Comparison of ENCODE assay signal across 8 mouse cellular contexts in genomic region chr19:37337752-37338151, GRCm38 (mm10). TPM values are rescaled to one million over a fixed set of nuclear protein-coding genes. Genes with fewer than 3 reads are reported as not detected.
DNase-seq lines count a peak whose midpoint lies in the region; ATAC-seq and TF ChIP-seq lines count a peak whose summit lies in the region.

Ide (minus strand) TSS chr19:37337852.

- no peak within 1 kb of the TSS for H3K9ac ChIP-seq in hindbrain, postnatal 0 days (replicated peaks; ENCODE audit: low read length)

- no peak within 1 kb of the TSS for H3K27ac ChIP-seq in kidney, adult 2 months (ENCODE audit: insufficient read depth, low read depth, low read length)
- H3K27ac ChIP-seq in hindbrain, postnatal 0 days: no peak within 1 kb of the TSS
- H3K27ac ChIP-seq in macrophage: no peak within 1 kb of the TSS

- no peak for TF ChIP-seq CTCF in kidney, adult 2 months (conservative IDR thresholded peaks at IDR 0.05; ENCODE audit: insufficient read depth, insufficient read length, low read depth, low read length)
- TF ChIP-seq CTCF in hindbrain, postnatal 0 days (IDR thresholded peaks at IDR 0.05; ENCODE audit: low read depth): no peak

- no peak for TF ChIP-seq POLR2A in kidney, adult 2 months (IDR thresholded peaks at IDR 0.05; ENCODE audit: low read depth, low read length)

- H3K4me2 ChIP-seq in hindbrain, postnatal 0 days (ENCODE audit: low read depth, low read length): no peak within 1 kb of the TSS

- H3K4me1 ChIP-seq in kidney, adult 2 months (ENCODE audit: control insufficient read depth, insufficient read depth, low read length): no peaks in the 10 kb centered on the region
- H3K4me1 ChIP-seq in hindbrain, postnatal 0 days (ENCODE audit: insufficient read depth, low read length): no peaks in the 10 kb centered on the region

- no peaks in the 10 kb centered on the region for H3K9me3 ChIP-seq in hindbrain, postnatal 0 days (ENCODE audit: low read length)

- H3K79me2 ChIP-seq in macrophage (ENCODE audit: inconsistent target): peaks cover 40% of the 10 kb centered on the region; the same call in 1 of the 2 replicates

- WGBS in kidney, adult 2 months: 67% methylated on average over 4 of the region's 4 CpGs
- WGBS in hindbrain, postnatal 0 days: 67% methylated on average over 4 of the region's 4 CpGs
- 86% methylated on average over 4 of the region's 4 CpGs for WGBS in macrophage (ENCODE audit: missing documents)

- no peak within 1 kb of the TSS for H3K4me3 ChIP-seq in kidney, adult 2 months (ENCODE audit: insufficient read depth, low read depth, low read length)
- H3K4me3 ChIP-seq in hindbrain, postnatal 0 days (ENCODE audit: low read length): no peak within 1 kb of the TSS
- no peak within 1 kb of the TSS for H3K4me3 ChIP-seq in macrophage (ENCODE audit: inconsistent target)

- no peaks in the 10 kb centered on the region for H3K36me3 ChIP-seq in kidney, adult 2 months (ENCODE audit: control insufficient read depth, insufficient read depth, low read length)
- H3K36me3 ChIP-seq in hindbrain, postnatal 0 days (ENCODE audit: insufficient read depth, low read length): no peaks in the 10 kb centered on the region
- H3K36me3 ChIP-seq in macrophage (ENCODE audit: inconsistent target): no peaks in the 10 kb centered on the region

- no peak for ATAC-seq in hindbrain, postnatal 0 days

- H3K27me3 ChIP-seq in kidney, adult 2 months (replicated peaks; ENCODE audit: control insufficient read depth, insufficient read depth, low read length): no peaks in the 10 kb centered on the region
- no peaks in the 10 kb centered on the region for H3K27me3 ChIP-seq in hindbrain, postnatal 0 days (ENCODE audit: insufficient read depth, low read length)

- no peak for DNase-seq in kidney, adult 2 months
- DNase-seq in kidney, adult 18-20 months: no peak
- no peak for DNase-seq in adrenal gland, postnatal 14 days
- DNase-seq in gastrocnemius, adult 8-10 months (ENCODE audit: low spot score in 2 of 2): no peak
- DNase-seq in hindbrain, postnatal 0 days (ENCODE audit: low spot score): no peak
- DNase-seq in right cerebral cortex, postnatal 4 days: no peak
- no peak for DNase-seq in cerebellum, adult 9-11 months

RNA-seq across cellular contexts. Expression of gene Ide, which starts in this region (rescaled TPM):
- 22.7 and 24.0 TPM in 2 replicates for polyA plus RNA-seq in kidney, adult 2 months (2012; rRNA removed)
- total RNA-seq in adrenal gland, postnatal 14 days (2021): 76.9 and 81.1 TPM in 2 replicates
- 100 to 1,000 TPM; 104 to 119 (median 107) TPM for total RNA-seq in gastrocnemius, adult 8-10 months (2022)
- total RNA-seq in hindbrain, postnatal 0 days (2014; rRNA removed): 25.1 and 29.1 TPM in 2 replicates
- 38.5 and 40.5 TPM in 2 replicates for polyA plus RNA-seq in hindbrain, postnatal 0 days (2015; fragmentation: Nextera tagmentation; extraction: Ambion mirVana)
- 100 to 1,000 TPM in 11 of 26 experiments, 10 to 100 TPM in 14, 1 to 10 TPM in 1; 7.7 to 132 (median 83.5) TPM for total RNA-seq in macrophage (2018; cell fraction: chromatin; rRNA removed)
- 10 to 100 TPM; 46.8 to 68.2 (median 59.2) TPM for total RNA-seq in macrophage (2018; cell fraction: cytosol; rRNA removed)
- total RNA-seq in macrophage (2018; cell fraction: nucleus; rRNA removed): 100 to 1,000 TPM in 1 of 26 experiments, 10 to 100 TPM in 25; 16.4 to 104 (median 55.1) TPM
- polyA plus RNA-seq in macrophage (2018): 42.9 to 68.4 TPM (median 54.3 TPM) in 3 replicates
